Mouse (Mus musculus): ENCODE measurements at regions not wholly inside any gene's neighbourhood (a gene's known extent, or its start where the extent isn't known, plus 50 kb on each side); places are given as distances from the start of the nearest gene placed in this dataset.
"Not testable (repeated sequence)": the region's sequence is repeated elsewhere in the genome, so short reads cannot be mapped to it uniquely, and the experiment has no call there.

GRCm38 (mm10) chr17:13549975-13550895 lies 195.9 kb downstream of the Tcp10c start:
- DNase-seq (ENCODE audit: low spot score in 2 of 2): no peak

DNA sequence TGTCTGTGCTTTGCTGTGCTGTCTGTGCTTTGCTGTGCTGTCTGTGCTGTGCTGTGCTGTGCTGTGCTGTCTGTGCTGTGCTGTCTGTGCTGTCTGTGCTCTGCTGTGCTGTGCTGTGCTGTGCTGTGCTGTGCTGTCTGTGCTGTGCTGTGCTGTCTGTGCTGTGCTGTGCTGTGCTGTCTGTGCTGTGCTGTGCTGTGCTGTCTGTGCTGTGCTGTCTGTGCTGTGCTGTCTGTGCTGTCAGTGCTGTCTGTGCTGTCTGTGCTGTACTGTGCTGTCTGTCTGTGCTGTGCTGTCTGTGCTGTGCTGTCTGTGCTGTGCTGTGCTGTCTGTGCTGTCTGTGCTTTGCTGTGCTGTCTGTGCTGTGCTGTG lies 196.5 kb downstream of the Tcp10c start:
- not testable (repeated sequence) for DNase-seq (ENCODE audit: low spot score in 2 of 2)

- not testable (repeated sequence) for DNase-seq (ENCODE audit: low spot score in 2 of 2)
Observed at GRCm38 (mm10) chr17:13551693-13552404, 197.5 kb downstream of the Tcp10c start.

DNA sequence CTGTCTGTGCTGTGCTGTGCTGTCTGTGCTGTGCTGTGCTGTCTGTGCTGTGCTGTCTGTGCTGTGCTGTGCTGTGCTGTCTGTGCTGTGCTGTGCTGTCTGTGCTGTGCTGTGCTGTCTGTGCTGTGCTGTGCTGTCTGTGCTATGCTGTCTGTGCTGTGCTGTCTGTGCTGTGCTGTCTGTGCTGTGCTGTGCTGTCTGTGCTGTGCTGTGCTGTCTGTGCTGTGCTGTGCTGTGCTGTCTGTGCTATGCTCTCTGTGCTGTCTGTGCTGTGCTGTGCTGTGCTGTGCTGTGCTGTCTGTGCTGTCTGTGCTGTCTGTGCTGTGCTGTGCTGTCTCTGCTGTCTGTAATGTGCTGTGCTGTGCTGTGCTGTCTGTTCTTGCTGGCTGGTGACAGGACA lies 198.5 kb downstream of the Tcp10c start:
- DNase-seq (ENCODE audit: low spot score in 2 of 2): not testable (repeated sequence)

- not testable (repeated sequence) for DNase-seq (ENCODE audit: low spot score in 2 of 2)
Observed at GRCm38 (mm10) chr17:13555311-13556059, 201.1 kb downstream of the Tcp10c start.

DNA sequence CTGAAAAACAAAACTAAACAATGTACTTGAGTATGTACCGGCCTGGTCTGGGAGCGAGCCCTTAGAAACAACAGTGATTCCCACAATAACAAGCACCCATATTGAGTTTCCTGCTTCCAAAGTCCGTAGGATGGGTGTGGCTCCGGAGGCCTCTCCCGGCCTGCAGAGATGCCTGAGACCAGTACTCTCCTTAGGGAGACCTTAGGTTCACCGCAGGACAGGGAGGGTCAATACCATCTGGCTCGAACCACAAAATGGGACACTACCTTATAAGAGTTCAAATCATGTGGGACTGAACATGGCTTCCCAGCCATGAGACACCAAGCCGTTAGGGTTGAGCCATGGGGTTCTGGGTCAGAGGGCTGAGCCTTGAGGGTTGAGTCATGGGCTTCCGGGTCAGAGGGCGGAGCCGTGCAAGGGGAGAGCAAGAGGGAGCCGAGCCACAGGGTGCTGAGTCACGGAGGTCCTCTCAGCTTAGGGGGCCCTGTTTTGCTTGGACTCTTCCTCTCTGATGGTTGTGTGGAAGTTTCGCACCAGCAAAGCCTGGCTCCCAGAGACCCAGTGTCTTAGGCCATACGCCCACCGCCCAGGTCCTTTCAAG lies 201.8 kb downstream of the Tcp10c start:
- DNase-seq (ENCODE audit: low spot score in 2 of 2): not testable (repeated sequence)

DNA sequence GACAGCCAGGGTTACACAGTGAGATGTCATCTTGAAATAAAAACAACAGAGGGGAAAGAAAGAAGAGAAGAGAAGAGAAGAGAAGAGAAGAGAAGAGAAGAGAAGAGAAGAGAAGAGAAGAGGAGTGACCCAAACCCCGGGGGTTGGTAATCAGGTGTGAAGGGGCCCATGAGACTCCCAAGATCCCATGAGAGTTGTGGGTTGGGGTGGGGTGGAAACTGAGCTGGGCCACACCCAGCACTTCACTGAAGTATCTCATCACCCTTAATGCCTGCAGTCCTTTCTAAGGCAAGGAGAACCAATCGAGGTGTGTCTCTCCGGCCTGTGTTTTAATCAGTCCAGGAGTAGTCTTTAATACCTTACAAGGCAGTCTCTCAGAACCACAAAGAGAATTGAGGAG lies 201.5 kb upstream of the Afdn start:
- DNase-seq (ENCODE audit: low spot score in 2 of 2): no peak

DNA sequence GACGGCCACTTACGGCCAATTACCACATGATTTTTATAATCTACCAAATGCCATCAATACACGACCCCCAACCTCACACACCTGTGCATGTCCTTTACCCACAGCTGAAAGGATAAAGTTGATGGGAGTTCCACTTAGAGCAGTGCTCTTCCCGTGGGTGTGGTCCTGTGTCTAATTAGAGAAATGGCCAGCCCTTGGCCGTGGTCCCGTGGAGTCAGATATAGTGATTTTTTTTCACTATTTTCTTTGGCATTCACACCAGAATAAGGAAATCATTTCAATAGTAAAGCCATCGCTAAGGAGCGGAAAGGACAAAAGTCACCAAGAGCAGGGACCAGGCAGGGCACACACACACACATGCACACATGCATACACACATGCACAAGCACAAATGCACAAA lies 199.0 kb upstream of the Afdn start:
- no peak for DNase-seq (ENCODE audit: low spot score in 2 of 2)

GRCm38 (mm10) chr17:13562974-13563373 lies 197.4 kb upstream of the Afdn start:
- DNase-seq (ENCODE audit: low spot score in 2 of 2): no peak

DNA sequence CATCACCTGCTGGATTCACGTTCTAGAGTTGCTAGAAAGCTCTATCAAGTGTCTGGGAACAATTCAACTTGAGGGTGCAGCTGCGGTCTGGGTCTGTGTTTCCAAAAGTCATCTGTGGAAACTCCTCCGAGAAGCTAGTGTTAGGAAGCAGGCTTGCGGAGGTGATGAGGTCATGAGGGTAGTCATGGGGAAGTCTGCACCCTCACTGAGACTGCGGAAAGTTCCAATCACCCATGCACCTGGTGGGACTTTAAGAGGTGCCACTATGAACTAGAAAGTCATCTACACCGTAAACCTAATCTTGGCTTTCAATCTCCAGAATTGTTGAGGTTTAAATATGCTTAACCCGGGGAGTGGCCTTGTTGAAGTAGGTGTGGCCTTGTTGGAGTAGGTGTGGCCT lies 195.5 kb upstream of the Afdn start:
- no peak for DNase-seq (ENCODE audit: low spot score in 2 of 2)

- DNase-seq (ENCODE audit: low spot score in 2 of 2): no peak
Observed at GRCm38 (mm10) chr17:13566680-13567079, 193.7 kb upstream of the Afdn start.

DNA sequence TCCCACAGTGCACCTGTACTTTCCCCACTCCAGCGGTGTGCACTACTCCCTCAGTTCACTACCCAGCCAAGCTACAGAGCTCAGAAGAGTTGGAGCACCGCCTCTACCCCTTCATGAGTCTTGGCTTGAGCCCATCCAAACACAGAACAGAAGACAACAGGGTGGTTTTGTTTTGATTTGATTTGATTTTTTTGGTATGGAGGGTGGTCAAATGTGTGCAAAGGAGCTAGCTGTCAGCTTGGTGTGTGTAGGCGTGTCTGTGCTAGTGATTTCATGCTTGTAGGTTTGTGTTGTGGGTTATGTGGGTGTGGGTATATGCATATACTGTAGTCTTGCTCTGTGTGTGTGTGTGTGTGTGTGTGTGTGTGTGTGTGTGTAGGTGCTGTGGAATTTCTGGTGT lies 193.2 kb upstream of the Afdn start:
- DNase-seq (ENCODE audit: low spot score in 2 of 2): peak in 1 of 2 experiments; percentile 65

- no peak for DNase-seq (ENCODE audit: low spot score in 2 of 2)
Observed at GRCm38 (mm10) chr17:13570796-13571195, 189.5 kb upstream of the Afdn start.

GRCm38 (mm10) chr17:13572204-13572833 lies 188.0 kb upstream of the Afdn start:
- DNase-seq (ENCODE audit: low spot score in 2 of 2): no peak

DNA sequence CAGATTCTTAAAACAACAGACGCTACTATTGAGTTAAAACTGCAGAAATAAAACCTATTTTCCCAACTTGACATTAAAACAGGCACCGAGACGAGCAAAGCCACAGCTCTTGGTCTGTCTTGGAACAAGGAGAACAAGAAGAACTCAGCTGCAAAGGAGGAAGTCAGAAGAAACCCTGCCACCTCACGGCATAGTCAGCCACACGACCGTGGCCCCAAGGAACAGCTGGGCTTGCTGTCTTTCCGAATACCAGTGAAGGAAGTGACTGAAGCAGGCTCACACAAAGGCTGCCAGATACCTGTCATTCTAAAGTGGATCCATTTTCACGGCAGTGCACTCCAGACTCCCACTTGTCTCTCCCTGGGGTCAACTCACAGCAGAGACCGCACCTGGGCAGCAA lies 187.3 kb upstream of the Afdn start:
- no peak for DNase-seq (ENCODE audit: low spot score in 2 of 2)

- DNase-seq (ENCODE audit: low spot score in 2 of 2): no peak
Observed at GRCm38 (mm10) chr17:13574122-13574521, 186.2 kb upstream of the Afdn start.

DNA sequence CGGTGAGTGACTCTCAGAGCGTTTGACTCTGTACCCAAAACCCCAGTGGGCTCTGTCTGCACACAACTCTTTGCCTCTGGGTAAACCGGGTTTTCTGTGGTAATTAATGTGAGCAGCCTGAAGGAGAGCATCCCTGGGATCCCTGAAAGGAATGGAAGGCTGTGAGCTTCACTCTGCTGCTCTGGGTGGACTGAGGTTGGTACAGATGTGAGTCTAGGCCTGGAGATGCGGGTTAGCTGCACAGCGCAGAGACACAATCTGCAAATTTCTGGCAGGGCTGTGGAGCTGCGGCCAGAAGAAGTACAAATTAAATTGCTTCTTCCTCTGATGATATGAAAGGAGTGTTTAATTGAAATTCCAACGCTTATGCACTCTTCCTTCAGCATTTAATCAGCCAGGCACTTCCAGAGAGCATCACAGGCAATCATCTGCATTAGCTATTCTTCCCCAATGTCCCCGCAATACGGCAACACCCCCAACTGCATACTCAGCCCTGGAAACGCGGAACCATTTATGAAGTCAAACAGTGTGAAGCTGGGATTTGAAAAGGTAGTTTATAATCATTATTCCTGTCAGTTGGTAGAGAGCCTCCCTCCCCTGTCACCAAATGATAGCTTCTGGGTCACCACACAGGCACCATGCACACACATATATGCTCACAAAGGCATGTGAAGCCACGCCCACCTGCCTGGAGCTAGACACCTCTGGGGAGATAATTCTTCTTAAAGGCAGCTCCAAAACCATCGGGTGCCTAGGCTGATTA lies 185.5 kb upstream of the Afdn start:
- no peak for DNase-seq (ENCODE audit: low spot score in 2 of 2)

GRCm38 (mm10) chr17:13577798-13578197 lies 182.5 kb upstream of the Afdn start:
- DNase-seq (ENCODE audit: low spot score in 2 of 2): peak in 1 of 2 experiments; percentile 61

GRCm38 (mm10) chr17:13581214-13581920 lies 179.0 kb upstream of the Afdn start:
- no peak for DNase-seq (ENCODE audit: low spot score in 2 of 2)
